8 mouse cellular contexts compared by ENCODE assay signal in genomic region chr10:12813211-12813811, GRCm38 (mm10). TPM values are rescaled to one million over a fixed set of nuclear protein-coding genes. Genes with fewer than 3 reads are reported as not detected.
DNase-seq lines count a peak whose midpoint lies in the region; ATAC-seq and TF ChIP-seq lines count a peak whose summit lies in the region.

No protein-coding gene starts in this region.

- no peaks in the 10 kb centered on the region for H3K27me3 ChIP-seq in hindbrain, embryonic 15.5 days
- no peaks in the 10 kb centered on the region for H3K27me3 ChIP-seq in hindbrain, embryonic 11.5 days (ENCODE audit: control insufficient read depth, insufficient read depth, low read length)
- H3K27me3 ChIP-seq in kidney, postnatal 0 days (ENCODE audit: insufficient read depth, low read length), result no peaks in the 10 kb centered on the region
- no peaks in the 10 kb centered on the region for H3K27me3 ChIP-seq in forebrain, embryonic 11.5 days (ENCODE audit: control insufficient read depth, insufficient read depth, low read length)

- DNase-seq in hindbrain, embryonic 11.5 days (ENCODE audit: low spot score), result no peak
- DNase-seq in heart, adult 8-10 months (ENCODE audit: low spot score), result peak; percentile 76
- DNase-seq in kidney, postnatal 0 days (ENCODE audit: low spot score), result peak; percentile 22
- no peak for DNase-seq in urinary bladder, postnatal 14 days (ENCODE audit: low spot score)
- no peak for DNase-seq in right cerebral cortex, postnatal 36 days (ENCODE audit: low spot score in 2 of 2)
- DNase-seq in forebrain, embryonic 11.5 days (ENCODE audit: low spot score), result no peak

- ATAC-seq in hindbrain, embryonic 15.5 days (ENCODE audit: low FRiP score, low read depth), result no peak
- no peak for ATAC-seq in hindbrain, embryonic 11.5 days (ENCODE audit: low FRiP score)
- ATAC-seq in kidney, postnatal 0 days (replicated peaks; ENCODE audit: low FRiP score, low read depth), result no peak
- ATAC-seq in neutrophil, adult 5-6 weeks (ENCODE audit: extremely low read depth, insufficient number of reproducible peaks, low FRiP score, poor library complexity, severe bottlenecking), result peak; percentile 57
- ATAC-seq in forebrain, embryonic 11.5 days (replicated peaks; ENCODE audit: low FRiP score), result no peak

- H3K36me3 ChIP-seq in hindbrain, embryonic 15.5 days, result no peaks in the 10 kb centered on the region
- H3K36me3 ChIP-seq in hindbrain, embryonic 11.5 days (ENCODE audit: control insufficient read depth, insufficient read depth, low read length), result no peaks in the 10 kb centered on the region
- no peaks in the 10 kb centered on the region for H3K36me3 ChIP-seq in kidney, postnatal 0 days (ENCODE audit: insufficient read depth, low read length)
- H3K36me3 ChIP-seq in forebrain, embryonic 11.5 days (ENCODE audit: control insufficient read depth, insufficient read depth, low read length), result no peaks in the 10 kb centered on the region

- WGBS in hindbrain, embryonic 15.5 days, result 67% methylated on average over 12 of the region's 12 CpGs
- WGBS in hindbrain, embryonic 11.5 days, result 84% methylated on average over 12 of the region's 12 CpGs
- 61% methylated on average over 12 of the region's 12 CpGs for WGBS in kidney, postnatal 0 days
- WGBS in forebrain, embryonic 11.5 days, result 77% methylated on average over 12 of the region's 12 CpGs

- no peak overlapping the region for H3K4me2 ChIP-seq in hindbrain, embryonic 15.5 days
- no peak overlapping the region for H3K4me2 ChIP-seq in hindbrain, embryonic 11.5 days (replicated peaks; ENCODE audit: low read depth, low read length)
- H3K4me2 ChIP-seq in kidney, postnatal 0 days (ENCODE audit: low read length), result no peak overlapping the region
- no peak overlapping the region for H3K4me2 ChIP-seq in forebrain, embryonic 11.5 days (ENCODE audit: low read depth, low read length, severe bottlenecking)

- H3K9me3 ChIP-seq in hindbrain, embryonic 15.5 days, result no peaks in the 10 kb centered on the region
- no peaks in the 10 kb centered on the region for H3K9me3 ChIP-seq in hindbrain, embryonic 11.5 days (ENCODE audit: control insufficient read depth, low read length)
- H3K9me3 ChIP-seq in kidney, postnatal 0 days (replicated peaks; ENCODE audit: low read length), result no peaks in the 10 kb centered on the region
- no peaks in the 10 kb centered on the region for H3K9me3 ChIP-seq in forebrain, embryonic 11.5 days (ENCODE audit: control insufficient read depth, low read length)

- H3K27ac ChIP-seq in hindbrain, embryonic 15.5 days (replicated peaks), result peak overlapping the region; percentile 21; the same call in 1 of the 2 replicates
- H3K27ac ChIP-seq in hindbrain, embryonic 11.5 days (ENCODE audit: low read depth, low read length), result no peak overlapping the region
- peak overlapping the region; percentile 55; the same call in 1 of the 2 replicates for H3K27ac ChIP-seq in kidney, postnatal 0 days
- H3K27ac ChIP-seq in forebrain, embryonic 11.5 days (ENCODE audit: low read depth, low read length), result no peak overlapping the region

- no peak overlapping the region for H3K4me3 ChIP-seq in hindbrain, embryonic 15.5 days
- no peak overlapping the region for H3K4me3 ChIP-seq in hindbrain, embryonic 11.5 days (ENCODE audit: low read depth, low read length)
- H3K4me3 ChIP-seq in kidney, postnatal 0 days (replicated peaks; ENCODE audit: low read depth, low read length), result no peak overlapping the region
- H3K4me3 ChIP-seq in forebrain, embryonic 11.5 days (ENCODE audit: low read depth, low read length), result no peak overlapping the region

- H3K9ac ChIP-seq in hindbrain, embryonic 15.5 days, result no peak overlapping the region
- no peak overlapping the region for H3K9ac ChIP-seq in hindbrain, embryonic 11.5 days (ENCODE audit: low read depth, low read length)
- no peak overlapping the region for H3K9ac ChIP-seq in kidney, postnatal 0 days (ENCODE audit: low read depth, low read length)
- no peak overlapping the region for H3K9ac ChIP-seq in forebrain, embryonic 11.5 days (ENCODE audit: low read length)

- no peak for TF ChIP-seq CTCF in kidney, postnatal 0 days (IDR thresholded peaks at IDR 0.05; ENCODE audit: low read depth)

- 0 out of 2 replicates have a peak, but pooled peaks cover 7% of the 10 kb centered on the region for H3K4me1 ChIP-seq in hindbrain, embryonic 15.5 days (replicated peaks)
- H3K4me1 ChIP-seq in hindbrain, embryonic 11.5 days (replicated peaks; ENCODE audit: control insufficient read depth, insufficient read depth, low read length), result no peaks in the 10 kb centered on the region
- peaks cover 19% of the 10 kb centered on the region for H3K4me1 ChIP-seq in kidney, postnatal 0 days (replicated peaks; ENCODE audit: insufficient read depth, low read length)
- H3K4me1 ChIP-seq in forebrain, embryonic 11.5 days (replicated peaks; ENCODE audit: control insufficient read depth, insufficient read depth, low read length), result no peaks in the 10 kb centered on the region

RNA-seq across cellular contexts. Expression of gene Utrn, which starts 55.9 kb away (rescaled TPM):
- polyA plus RNA-seq in hindbrain, embryonic 15.5 days (2015; fragmentation: Nextera tagmentation; extraction: Ambion mirVana), result 25.6 and 30.2 TPM in 2 replicates
- 40.2 and 54.7 TPM in 2 replicates for polyA plus RNA-seq in hindbrain, embryonic 11.5 days (2014; fragmentation: Nextera tagmentation; extraction: Ambion mirVana)
- total RNA-seq in heart, adult 8-10 months (2022), result 10 to 100 TPM; 59.3 to 75.7 (median 71.0) TPM
- 59.0 and 69.6 TPM in 2 replicates for polyA plus RNA-seq in kidney, postnatal 0 days (2015; fragmentation: Nextera tagmentation; extraction: Ambion mirVana)
- 84.1 TPM in 2 replicates for total RNA-seq in neutrophil, adult 5-6 weeks (2017)
- polyA plus RNA-seq in forebrain, embryonic 11.5 days (2014; fragmentation: Nextera tagmentation; extraction: Ambion mirVana), result 44.3 and 49.7 TPM in 2 replicates

Comparison
In these comparisons a context has a peak if more than half of its experiments do, and no peak if none do; other contexts are left out.
1. H3K27ac ChIP-seq: peak in hindbrain, embryonic 15.5 days (single experiment) and kidney, postnatal 0 days (single experiment); none in hindbrain, embryonic 11.5 days (single experiment) and forebrain, embryonic 11.5 days (single experiment).
2. DNase-seq: peak in heart, adult 8-10 months (single experiment) and kidney, postnatal 0 days (single experiment); none in hindbrain, embryonic 11.5 days (single experiment), urinary bladder, postnatal 14 days (single experiment), right cerebral cortex, postnatal 36 days (0 of 2) and forebrain, embryonic 11.5 days (single experiment).